Mouse (Mus musculus) mouse embryonic stem cell (cell line): ENCODE data around the gene Rab25.
"Not testable (repeated sequence)": the region's sequence is repeated elsewhere in the genome, so short reads cannot be mapped to it uniquely, and the experiment has no call there.

Source experiments
- in situ Hi-C, 2 experiments: fragments of 300-500 bp; cut with MboI; formaldehyde crosslinking; loops; 1 replicate in 1 of 2; 3 replicates in 1 of 2; pipeline ENCODE4 v1.14.3; 2019 to 2020; ENCODE audit warnings: low sequenced_read_pairs in 2 of 2, low pct_unique_long_range_greater_than_20kb in 1 of 2, mixed read lengths in 1 of 2; ENCODE audit not compliant: unreplicated experiment in 1 of 2

The Rab25 gene

GRCm38 (mm10) chr3:88548180-88548917 lies at the start of gene Rab25:
Gene Rab25 (minus strand): TSS chr3:88548300.
- in situ Hi-C loops = loop anchor here in 1 of 2 experiments (10.0 kb wide), 1 partner anchor 86 kb away; no protein-coding TSS in a partner anchor

GRCm38 (mm10) chr3:88596547-88596946 lies 48.4 kb upstream of the Rab25 start:
- in situ Hi-C loops = not testable (repeated sequence)

- in situ Hi-C loops = no loop called here
Observed at GRCm38 (mm10) chr3:88593893-88594580, 45.9 kb upstream of the Rab25 start.

GRCm38 (mm10) chr3:88592942-88593576 lies 45.0 kb upstream of the Rab25 start:
- in situ Hi-C loops = no loop called here

GRCm38 (mm10) chr3:88591950-88592731 lies 44.0 kb upstream of the Rab25 start:
- in situ Hi-C loops = no loop called here

- in situ Hi-C loops = no loop called here
Observed at GRCm38 (mm10) chr3:88591044-88591443, 42.9 kb upstream of the Rab25 start.

- in situ Hi-C loops = no loop called here
Observed at GRCm38 (mm10) chr3:88590246-88590645, 42.1 kb upstream of the Rab25 start.

GRCm38 (mm10) chr3:88586640-88587039 lies 38.5 kb upstream of the Rab25 start:
- in situ Hi-C loops = no loop called here

GRCm38 (mm10) chr3:88585769-88586168 lies 37.7 kb upstream of the Rab25 start:
- in situ Hi-C loops = no loop called here

GRCm38 (mm10) chr3:88579454-88580117 lies 31.5 kb upstream of the Rab25 start:
- in situ Hi-C loops = no loop called here

- in situ Hi-C loops = no loop called here
Observed at GRCm38 (mm10) chr3:88578498-88579424, 30.7 kb upstream of the Rab25 start.

- in situ Hi-C loops = not testable (repeated sequence)
Observed at GRCm38 (mm10) chr3:88577846-88578245, 29.7 kb upstream of the Rab25 start.

- in situ Hi-C loops = no loop called here
Observed at GRCm38 (mm10) chr3:88575540-88575939, 27.4 kb upstream of the Rab25 start, which contains the start of gene Ssr2. Gene Ssr2 (plus strand): TSS chr3:88575876.

GRCm38 (mm10) chr3:88573810-88574209 lies 25.7 kb upstream of the Rab25 start:
- in situ Hi-C loops = no loop called here

- in situ Hi-C loops = no loop called here
Observed at GRCm38 (mm10) chr3:88572835-88573234, 24.7 kb upstream of the Rab25 start.

- in situ Hi-C loops = no loop called here
Observed at GRCm38 (mm10) chr3:88571856-88572255, 23.8 kb upstream of the Rab25 start.

GRCm38 (mm10) chr3:88570341-88570740 lies 22.2 kb upstream of the Rab25 start:
- in situ Hi-C loops = no loop called here
